Mouse (Mus musculus): ENCODE data around the gene Abi3bp.

Abi3bp gene

GRCm38 (mm10) chr16:56502134-56502533, 24.5 kb downstream of the Abi3bp start:
- no peak for DNase-seq (ENCODE audit: low read depth in 1 of 2, low spot score in 2 of 2)

GRCm38 (mm10) chr16:56503941-56504340, 26.3 kb downstream of the Abi3bp start:
- no peak for DNase-seq (ENCODE audit: low read depth in 1 of 2, low spot score in 2 of 2)

- DNase-seq (ENCODE audit: low read depth in 1 of 2, low spot score in 2 of 2) = no peak
These were observed 40.3 kb downstream of the Abi3bp start for GRCm38 (mm10) chr16:56518024-56518423.

- no peak for DNase-seq (ENCODE audit: low read depth in 1 of 2, low spot score in 2 of 2)
These were observed 46.7 kb downstream of the Abi3bp start for GRCm38 (mm10) chr16:56524359-56524758.

- no peak for DNase-seq (ENCODE audit: low read depth in 1 of 2, low spot score in 2 of 2)
These were observed 48.8 kb downstream of the Abi3bp start for GRCm38 (mm10) chr16:56526482-56526881.

- DNase-seq (ENCODE audit: low read depth in 1 of 2, low spot score in 2 of 2) = no peak
These were observed 50.5 kb downstream of the Abi3bp start for GRCm38 (mm10) chr16:56528079-56528688.

- DNase-seq (ENCODE audit: low read depth in 1 of 2, low spot score in 2 of 2) = no peak
These were observed 101.9 kb downstream of the Abi3bp start for GRCm38 (mm10) chr16:56579536-56579935.

GRCm38 (mm10) chr16:56593581-56593980, 115.9 kb downstream of the Abi3bp start:
- no peak for DNase-seq (ENCODE audit: low read depth in 1 of 2, low spot score in 2 of 2)

GRCm38 (mm10) chr16:56594866-56595265, 117.2 kb downstream of the Abi3bp start:
- no peak for DNase-seq (ENCODE audit: low read depth in 1 of 2, low spot score in 2 of 2)

GRCm38 (mm10) chr16:56598427-56598826, 120.7 kb downstream of the Abi3bp start:
- no peak for DNase-seq (ENCODE audit: low read depth in 1 of 2, low spot score in 2 of 2)

- no peak for DNase-seq (ENCODE audit: low read depth in 1 of 2, low spot score in 2 of 2)
These were observed 124.7 kb downstream of the Abi3bp start for GRCm38 (mm10) chr16:56602394-56602793.

GRCm38 (mm10) chr16:56610572-56610971, 132.9 kb downstream of the Abi3bp start:
- no peak for DNase-seq (ENCODE audit: low read depth in 1 of 2, low spot score in 2 of 2)

- DNase-seq (ENCODE audit: low read depth in 1 of 2, low spot score in 2 of 2) = no peak
These were observed 133.6 kb downstream of the Abi3bp start for GRCm38 (mm10) chr16:56611096-56611867.

- no peak for DNase-seq (ENCODE audit: low read depth in 1 of 2, low spot score in 2 of 2)
These were observed 160.9 kb downstream of the Abi3bp start for GRCm38 (mm10) chr16:56638544-56638943.

GRCm38 (mm10) chr16:56645251-56645650, 167.6 kb downstream of the Abi3bp start:
- no peak for DNase-seq (ENCODE audit: low read depth in 1 of 2, low spot score in 2 of 2)

GRCm38 (mm10) chr16:56646382-56647172, 168.9 kb downstream of the Abi3bp start:
- DNase-seq (ENCODE audit: low read depth in 1 of 2, low spot score in 2 of 2) = no peak

GRCm38 (mm10) chr16:56655193-56655910, 177.7 kb downstream of the Abi3bp start:
- no peak for DNase-seq (ENCODE audit: low read depth in 1 of 2, low spot score in 2 of 2)

GRCm38 (mm10) chr16:56658866-56659265, 181.2 kb downstream of the Abi3bp start:
- no peak for DNase-seq (ENCODE audit: low read depth in 1 of 2, low spot score in 2 of 2)

- no peak for DNase-seq (ENCODE audit: low read depth in 1 of 2, low spot score in 2 of 2)
These were observed 191.8 kb downstream of the Abi3bp start for GRCm38 (mm10) chr16:56669520-56669919.

GRCm38 (mm10) chr16:56670941-56671340, 193.3 kb downstream of the Abi3bp start:
- no peak for DNase-seq (ENCODE audit: low read depth in 1 of 2, low spot score in 2 of 2)

- no peak for DNase-seq (ENCODE audit: low read depth in 1 of 2, low spot score in 2 of 2)
These were observed 195.7 kb downstream of the Abi3bp start for GRCm38 (mm10) chr16:56673420-56673819.

Measured in monocyte, adult 2 months (primary cell).